Mouse (Mus musculus) G1E (cell line): Measurements from ENCODE around the gene Frat2. TPM values are rescaled to one million over a fixed set of nuclear protein-coding genes. Genes with fewer than 3 reads are reported as not detected.

Source experiments
- ATAC-seq: 2 replicates; pipeline ENCODE4 v1.8.0; 2016; ENCODE audit warnings: mild to moderate bottlenecking; ENCODE audit not compliant: insufficient number of reproducible peaks, poor library complexity, low FRiP score, severe bottlenecking; ENCODE audit errors: extremely low read depth
- DNase-seq: peaks from one replicate; pipeline ENCODE4 v3.0.0; 2012; ENCODE audit warnings: low spot score
- H3K27me3 ChIP-seq: 2 replicates; pipeline ENCODE4 v1.6.1; 2012; ENCODE audit warnings: mild to moderate bottlenecking, low read length, inconsistent platforms; ENCODE audit not compliant: insufficient read depth
- H3K36me3 ChIP-seq: replicated peaks from 2 replicates; pipeline ENCODE3; 2012; ENCODE audit warnings: mild to moderate bottlenecking, inconsistent platforms
- H3K4me1 ChIP-seq: 2 replicates; pipeline ENCODE4 v1.6.1; 2012; ENCODE audit warnings: low read depth, low read length, inconsistent platforms, mixed read lengths; ENCODE audit not compliant: insufficient read depth
- H3K4me3 ChIP-seq: 2 replicates; pipeline ENCODE4 v1.5.1; 2012; ENCODE audit warnings: low read depth, mild to moderate bottlenecking, inconsistent platforms, low read length, moderate library complexity, mixed read lengths
- H3K9me3 ChIP-seq: replicated peaks from 2 replicates; pipeline ENCODE4 v1.6.1; 2012; ENCODE audit warnings: inconsistent platforms
- CTCF ChIP-seq: IDR thresholded peaks from 2 replicates; pipeline ENCODE4 v1.5.1; 2012; ENCODE audit warnings: low read depth, low read length, inconsistent platforms, mixed read lengths
- GATA1 ChIP-seq: IDR thresholded peaks from 2 replicates; pipeline ENCODE4 v1.6.1; 2012; ENCODE audit warnings: borderline replicate concordance, low read length, inconsistent platforms, mixed read lengths
- GATA2 ChIP-seq: IDR thresholded peaks from 2 replicates; pipeline ENCODE4 v1.6.1; 2012; ENCODE audit warnings: low read depth, low read length, inconsistent platforms, borderline replicate concordance
- POLR2AphosphoS5 ChIP-seq: IDR thresholded peaks from 2 replicates; pipeline ENCODE4 v1.6.1; 2012; ENCODE audit warnings: low read depth, low read length, inconsistent platforms; ENCODE audit not compliant: insufficient replicate concordance
- TAL1 ChIP-seq: conservative IDR thresholded peaks from 2 replicates; pipeline ENCODE4 v1.6.1; 2012; ENCODE audit warnings: low read depth, low read length, inconsistent platforms, mixed read lengths
- polyA plus RNA-seq: library from polyadenylated mRNA; stranded (reverse); fragments of >175 nt; gene quantifications from 2 replicates; pipeline ENCODE4 v1.2.3, GENCODE M21; 2012
- total RNA-seq, 2 experiments: library from RNA; stranded (forward) in 1 of 2; stranded (reverse) in 1 of 2; fragments of 200-1000 nt in 1 of 2; fragments of >200 nt in 1 of 2; fragmentation: Nextera tagmentation in 1 of 2; gene quantifications; 2 replicates each; pipeline ENCODE4 v1.2.3; 2014 to 2017

The Frat2 gene
- total and polyA plus RNA-seq, 3 experiments = 17.8 to 42.6 (median 23.4) TPM

DNA sequence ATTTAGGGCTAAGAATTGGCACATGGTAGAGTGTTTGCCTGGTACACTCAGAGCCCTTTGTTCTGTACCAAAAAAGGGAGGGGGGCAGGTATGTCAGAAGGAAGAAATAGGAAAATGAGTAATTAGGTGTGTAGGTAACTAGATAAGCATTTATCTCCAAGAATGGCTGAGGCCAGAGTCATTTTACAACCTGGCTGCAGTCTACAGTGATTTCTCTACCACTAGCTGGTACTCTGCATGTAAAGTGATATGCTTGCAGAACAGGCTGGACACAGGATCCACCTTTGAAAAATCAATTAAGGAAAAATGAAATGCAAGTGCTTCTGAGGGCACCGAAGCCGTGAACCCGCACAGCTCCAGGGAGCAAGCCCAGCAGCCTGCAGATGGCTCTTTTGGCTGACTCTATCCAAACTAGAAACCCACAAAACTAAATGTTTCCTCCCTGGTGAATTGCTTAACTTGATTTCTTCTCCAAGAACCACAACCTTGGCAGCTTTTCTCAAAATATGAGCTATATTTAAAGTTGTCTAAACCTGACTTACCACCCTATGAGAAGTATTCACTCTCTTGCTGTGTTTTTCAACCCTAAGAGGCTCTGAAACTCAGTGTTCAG lies 51.7 kb downstream of the Frat2 start:
- no peak for ATAC-seq
- peaks cover 77% of the 10 kb centered on the region for H3K4me1 ChIP-seq
- no peaks in the 10 kb centered on the region for H3K9me3 ChIP-seq
- DNase-seq = no peak
- H3K4me3 ChIP-seq = no peak overlapping the region
- no peaks in the 10 kb centered on the region for H3K27me3 ChIP-seq
- no peak for TF ChIP-seq POLR2AphosphoS5
- TF ChIP-seq TAL1 = no peak
- TF ChIP-seq GATA2 = no peak
- TF ChIP-seq GATA1 = no peak
- TF ChIP-seq CTCF = no peak
- peaks cover 42% of the 10 kb centered on the region for H3K36me3 ChIP-seq

Other genes with a start within 250 kb of the Frat2 start
- not detected in 2 replicates for gene Slit1, start 104.5 kb downstream of the Frat2 start, total RNA-seq (2014; fragmentation: Nextera tagmentation)
- 0.11 TPM in 1 of 2 replicates, not detected in the other for gene Slit1, start 104.5 kb downstream of the Frat2 start, total RNA-seq (2017)
- gene Slit1, start 104.5 kb downstream of the Frat2 start, polyA plus RNA-seq = 0.04 TPM in 1 of 2 replicates, not detected in the other
- 66.1 and 95.6 TPM in 2 replicates for gene Arhgap19, start 46.1 kb downstream of the Frat2 start, total RNA-seq (2014; fragmentation: Nextera tagmentation)
- 41.0 and 46.9 TPM in 2 replicates for gene Arhgap19, start 46.1 kb downstream of the Frat2 start, total RNA-seq (2017)
- gene Arhgap19, start 46.1 kb downstream of the Frat2 start, polyA plus RNA-seq = 6.9 and 9.0 TPM in 2 replicates
- 11.4 and 13.5 TPM in 2 replicates for gene Frat1, start 18.2 kb downstream of the Frat2 start, total RNA-seq (2014; fragmentation: Nextera tagmentation)
- 17.9 and 19.8 TPM in 2 replicates for gene Frat1, start 18.2 kb downstream of the Frat2 start, total RNA-seq (2017)
- gene Frat1, start 18.2 kb downstream of the Frat2 start, polyA plus RNA-seq = 41.1 and 52.6 TPM in 2 replicates
- gene Rrp12, start 48.0 kb upstream of the Frat2 start, total RNA-seq (2014; fragmentation: Nextera tagmentation) = 14.9 and 16.9 TPM in 2 replicates
- gene Rrp12, start 48.0 kb upstream of the Frat2 start, total RNA-seq (2017) = 13.5 and 16.5 TPM in 2 replicates
- gene Rrp12, start 48.0 kb upstream of the Frat2 start, polyA plus RNA-seq = 31.0 and 33.8 TPM in 2 replicates
- 910 and 922 TPM in 2 replicates for gene Pgam1, start 63.8 kb upstream of the Frat2 start, total RNA-seq (2014; fragmentation: Nextera tagmentation)
- 501 and 541 TPM in 2 replicates for gene Pgam1, start 63.8 kb upstream of the Frat2 start, total RNA-seq (2017)
- gene Pgam1, start 63.8 kb upstream of the Frat2 start, polyA plus RNA-seq = 573 and 600 TPM in 2 replicates
- gene Exosc1, start 85.3 kb upstream of the Frat2 start, total RNA-seq (2014; fragmentation: Nextera tagmentation) = 81.0 and 95.9 TPM in 2 replicates
- gene Exosc1, start 85.3 kb upstream of the Frat2 start, total RNA-seq (2017) = 50.2 and 52.2 TPM in 2 replicates
- gene Exosc1, start 85.3 kb upstream of the Frat2 start, polyA plus RNA-seq = 20.3 and 29.3 TPM in 2 replicates
- gene Zdhhc16, start 85.3 kb upstream of the Frat2 start, total RNA-seq (2014; fragmentation: Nextera tagmentation) = 36.7 and 45.4 TPM in 2 replicates
- gene Zdhhc16, start 85.3 kb upstream of the Frat2 start, total RNA-seq (2017) = 27.8 and 29.7 TPM in 2 replicates
- 25.6 and 34.0 TPM in 2 replicates for gene Zdhhc16, start 85.3 kb upstream of the Frat2 start, polyA plus RNA-seq
- gene Mms19, start 133.0 kb upstream of the Frat2 start, total RNA-seq (2014; fragmentation: Nextera tagmentation) = 27.5 and 39.4 TPM in 2 replicates
- 26.2 and 31.7 TPM in 2 replicates for gene Mms19, start 133.0 kb upstream of the Frat2 start, total RNA-seq (2017)
- 16.1 and 17.4 TPM in 2 replicates for gene Mms19, start 133.0 kb upstream of the Frat2 start, polyA plus RNA-seq
- gene Ubtd1, start 133.6 kb upstream of the Frat2 start, total RNA-seq (2014; fragmentation: Nextera tagmentation) = 2.6 and 19.9 TPM in 2 replicates
- gene Ubtd1, start 133.6 kb upstream of the Frat2 start, total RNA-seq (2017) = 4.8 and 7.7 TPM in 2 replicates
- gene Ubtd1, start 133.6 kb upstream of the Frat2 start, polyA plus RNA-seq = 4.0 and 4.2 TPM in 2 replicates
- gene Ankrd2, start 187.9 kb upstream of the Frat2 start, total RNA-seq (2014; fragmentation: Nextera tagmentation) = not detected in 2 replicates
- 0.23 TPM in 1 of 2 replicates, not detected in the other for gene Ankrd2, start 187.9 kb upstream of the Frat2 start, total RNA-seq (2017)
- gene Ankrd2, start 187.9 kb upstream of the Frat2 start, polyA plus RNA-seq = not detected in 2 replicates
- gene Hoga1, start 197.5 kb upstream of the Frat2 start, total RNA-seq (2014; fragmentation: Nextera tagmentation) = not detected in 2 replicates
- not detected in 2 replicates for gene Hoga1, start 197.5 kb upstream of the Frat2 start, total RNA-seq (2017)
- not detected in 2 replicates for gene Hoga1, start 197.5 kb upstream of the Frat2 start, polyA plus RNA-seq
- gene 4933411K16Rik, start 204.1 kb upstream of the Frat2 start, total RNA-seq (2014; fragmentation: Nextera tagmentation) = not detected in 2 replicates
- not detected in 2 replicates for gene 4933411K16Rik, start 204.1 kb upstream of the Frat2 start, total RNA-seq (2017)
- not detected in 2 replicates for gene 4933411K16Rik, start 204.1 kb upstream of the Frat2 start, polyA plus RNA-seq
- gene Morn4, start 238.2 kb upstream of the Frat2 start, total RNA-seq (2014; fragmentation: Nextera tagmentation) = not detected in 2 replicates
- gene Morn4, start 238.2 kb upstream of the Frat2 start, total RNA-seq (2017) = 0.27 and 0.29 TPM in 2 replicates
- 0.23 and 0.35 TPM in 2 replicates for gene Morn4, start 238.2 kb upstream of the Frat2 start, polyA plus RNA-seq
- 8.5 and 10.7 TPM in 2 replicates for gene Pi4k2a, start 242.3 kb upstream of the Frat2 start, total RNA-seq (2014; fragmentation: Nextera tagmentation)
- gene Pi4k2a, start 242.3 kb upstream of the Frat2 start, total RNA-seq (2017) = 5.5 and 6.3 TPM in 2 replicates
- gene Pi4k2a, start 242.3 kb upstream of the Frat2 start, polyA plus RNA-seq = 13.8 and 14.5 TPM in 2 replicates